Mouse (Mus musculus) forebrain, postnatal 0 days (tissue): Measurements from ENCODE around the gene Nos1ap. TPM values are rescaled to one million over a fixed set of nuclear protein-coding genes. Genes with fewer than 3 reads are reported as not detected.

Source experiments
- ATAC-seq: fragments of 200-750 bp; cut with Nextera tagmentation; 2 replicates; pipeline ENCODE4 v1.8.0; 2017; ENCODE audit warnings: mild to moderate bottlenecking, moderate library complexity
- DNase-seq: peaks from one replicate; pipeline ENCODE4 v3.0.0-alpha.2; 2015
- H3K27ac ChIP-seq: fragments of 300-500 bp; sonication (generic); 2 replicates; pipeline ENCODE4 v1.5.1; 2014; ENCODE audit warnings: low read depth, mild to moderate bottlenecking, antibody characterized with exemption, low read length, moderate library complexity, mixed read lengths
- H3K27me3 ChIP-seq: fragments of 300-500 bp; sonication (generic); 2 replicates; pipeline ENCODE4 v1.6.1; 2014; ENCODE audit warnings: mild to moderate bottlenecking, low read length, mixed read lengths; ENCODE audit not compliant: insufficient read depth
- H3K36me3 ChIP-seq: fragments of 300-500 bp; sonication (generic); 2 replicates; pipeline ENCODE4 v1.6.1; 2014; ENCODE audit warnings: mild to moderate bottlenecking, moderate library complexity; ENCODE audit not compliant: insufficient read depth
- H3K4me1 ChIP-seq: fragments of 300-500 bp; sonication (generic); 2 replicates; pipeline ENCODE4 v1.6.1; 2014; ENCODE audit warnings: antibody characterized with exemption; ENCODE audit not compliant: insufficient read depth
- H3K4me2 ChIP-seq: fragments of 300-500 bp; sonication (generic); 2 replicates; pipeline ENCODE4 v1.6.1; 2014; ENCODE audit warnings: low read depth, mild to moderate bottlenecking, moderate library complexity
- H3K4me3 ChIP-seq: fragments of 300-500 bp; sonication (generic); 2 replicates; pipeline ENCODE4 v1.5.1; 2014; ENCODE audit warnings: low read depth, low read length, mixed read lengths
- H3K9ac ChIP-seq: fragments of 300-500 bp; sonication (generic); 2 replicates; pipeline ENCODE4 v1.6.1; 2014; ENCODE audit warnings: mild to moderate bottlenecking
- H3K9me3 ChIP-seq: fragments of 300-500 bp; sonication (generic); 2 replicates; pipeline ENCODE4 v1.6.1; 2016; ENCODE audit warnings: low read length
- CTCF ChIP-seq: sonication (generic); IDR thresholded peaks from 2 replicates; pipeline ENCODE4 v1.5.1; 2016; ENCODE audit warnings: antibody characterized with exemption, control low read depth, low read depth
- WGBS: fragments of 180-500 bp; shearing (Covaris S2); extraction: QIAGEN DNeasy Blood & Tissue Kit; methylation state at CpG from one replicate; pipeline ENCODE4 v1.1.7; 2014; 5-methylcytosine and 5-hydroxymethylcytosine counted together
- polyA plus RNA-seq: library from polyadenylated mRNA; unstranded; fragments of >200 nt; fragmentation: Nextera tagmentation; extraction: Ambion mirVana; gene quantifications from 2 replicates; pipeline ENCODE4 v1.2.1, GENCODE M21; 2015
- total RNA-seq: library from RNA; depleted of rRNA; stranded (reverse); fragments of >200 nt; gene quantifications from 2 replicates; pipeline ENCODE4 v1.2.3, GENCODE M21; 2014

The Nos1ap gene
- total and polyA plus RNA-seq, 2 experiments from 2014 or later = 12.4 to 14.8 TPM

- H3K27me3 ChIP-seq = no peaks in the 10 kb centered on the region
- H3K9me3 ChIP-seq = no peaks in the 10 kb centered on the region
- ATAC-seq (no peak), DNase-seq (no peak)
- no peak overlapping the region for H3K4me2 ChIP-seq
- H3K27ac ChIP-seq = no peak overlapping the region
- no peak overlapping the region for H3K9ac ChIP-seq
- no peak overlapping the region for H3K4me3 ChIP-seq
- H3K36me3 ChIP-seq = no peaks in the 10 kb centered on the region
- no peaks in the 10 kb centered on the region for H3K4me1 ChIP-seq
- TF ChIP-seq CTCF = no peak
- 89% methylated on average over 8 of the region's 8 CpGs for WGBS
These were observed 93.4 kb downstream of the Nos1ap start for GRCm38 (mm10) chr1:170496221-170496620.

DNA sequence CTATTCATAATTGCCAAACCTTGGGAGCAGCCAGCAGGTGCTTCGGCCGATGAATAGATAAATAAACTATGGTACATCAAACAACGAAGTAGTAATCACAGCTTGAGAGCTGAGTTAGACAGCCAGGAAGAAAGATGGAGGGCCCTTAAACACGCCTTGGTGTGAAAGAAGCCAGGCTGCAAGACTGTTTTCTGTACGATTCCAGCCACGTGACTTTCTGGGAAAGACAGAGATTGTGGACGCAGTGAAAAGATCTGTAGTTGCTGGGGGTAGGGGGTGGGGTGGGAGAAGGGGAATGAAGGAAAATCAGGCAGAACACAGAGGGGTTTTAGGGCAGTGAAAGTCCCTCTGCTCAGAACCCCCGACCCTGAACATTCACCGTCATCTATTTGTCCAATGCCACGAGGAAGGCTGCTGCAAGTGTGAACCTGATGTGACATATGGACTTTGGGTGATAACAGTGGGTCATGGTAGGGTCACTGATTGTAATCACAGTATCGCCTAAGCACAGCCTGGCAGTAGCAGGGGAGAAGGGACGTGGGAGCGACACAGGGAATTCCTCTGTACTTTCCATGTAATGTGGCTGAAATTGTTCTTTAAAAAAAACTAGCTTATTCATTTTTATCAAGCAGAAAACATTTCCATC, 94.0 kb downstream of the Nos1ap start:
- Histone ChIP-seq H3K4me2 (no peak overlapping the region), H3K27me3 (no peaks in the 10 kb centered on the region), H3K4me3 (no peak overlapping the region), H3K9ac (no peak overlapping the region), H3K9me3 (no peaks in the 10 kb centered on the region), H3K4me1 (no peaks in the 10 kb centered on the region), H3K36me3 (no peaks in the 10 kb centered on the region), H3K27ac (no peak overlapping the region)
- WGBS = 70% methylated on average over 13 of the region's 13 CpGs
- ATAC-seq (no peak), DNase-seq (no peak)
- TF ChIP-seq CTCF = no peak

GRCm38 (mm10) chr1:170492527-170492926, 97.1 kb downstream of the Nos1ap start:
- Histone ChIP-seq H3K9ac (no peak overlapping the region), H3K27ac (no peak overlapping the region), H3K4me1 (peaks cover 4% of the 10 kb centered on the region; the same call in 1 of the 2 replicates), H3K27me3 (no peaks in the 10 kb centered on the region), H3K36me3 (no peaks in the 10 kb centered on the region), H3K4me3 (no peak overlapping the region), H3K4me2 (no peak overlapping the region), H3K9me3 (no peaks in the 10 kb centered on the region)
- no peak for TF ChIP-seq CTCF
- ATAC-seq = peak; percentile 60; the same call in 1 of the 2 replicates
- DNase-seq = no peak
- WGBS = 35% methylated on average over 2 of the region's 2 CpGs

DNA sequence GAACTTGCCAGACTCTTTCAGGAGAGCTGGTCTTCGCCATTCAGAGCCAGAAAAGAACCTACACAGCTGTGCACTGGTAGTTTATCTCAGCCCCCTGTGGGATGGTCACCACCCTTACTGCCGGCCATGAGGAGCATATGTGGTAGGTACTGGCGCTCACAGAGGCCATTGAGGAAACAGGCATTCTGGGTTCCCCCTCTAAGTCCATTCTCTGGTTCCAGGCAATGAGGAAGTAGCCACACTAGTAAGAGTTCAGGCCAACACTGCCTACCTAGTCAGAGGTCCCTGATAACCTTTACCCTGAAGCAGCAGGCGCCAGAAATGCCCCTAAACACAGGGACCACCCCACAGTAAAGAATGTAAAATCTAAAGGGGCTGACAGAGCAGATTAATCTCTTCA, 97.6 kb downstream of the Nos1ap start:
- Histone ChIP-seq H3K9ac (no peak overlapping the region), H3K9me3 (no peaks in the 10 kb centered on the region), H3K4me2 (no peak overlapping the region), H3K27ac (no peak overlapping the region), H3K4me1 (peaks cover 4% of the 10 kb centered on the region; the same call in 1 of the 2 replicates), H3K4me3 (no peak overlapping the region), H3K27me3 (no peaks in the 10 kb centered on the region), H3K36me3 (no peaks in the 10 kb centered on the region)
- WGBS = 75% methylated on average over 4 of the region's 4 CpGs
- ATAC-seq (no peak), DNase-seq (no peak)
- TF ChIP-seq CTCF = no peak

GRCm38 (mm10) chr1:170489936-170490335, 99.7 kb downstream of the Nos1ap start:
- 0 out of 2 replicates have a peak overlapping the region, but pooled peaks have one; percentile 21 for H3K27ac ChIP-seq
- TF ChIP-seq CTCF = no peak
- DNase-seq (no peak), ATAC-seq (peak; percentile 52)
- H3K27me3 ChIP-seq = no peaks in the 10 kb centered on the region
- H3K36me3 ChIP-seq = no peaks in the 10 kb centered on the region
- H3K4me2 ChIP-seq = no peak overlapping the region
- H3K4me3 ChIP-seq = no peak overlapping the region
- no peak overlapping the region for H3K9ac ChIP-seq
- WGBS = 57% methylated on average over 7 of the region's 7 CpGs
- no peaks in the 10 kb centered on the region for H3K9me3 ChIP-seq
- H3K4me1 ChIP-seq = peaks cover 4% of the 10 kb centered on the region; the same call in 1 of the 2 replicates

DNA sequence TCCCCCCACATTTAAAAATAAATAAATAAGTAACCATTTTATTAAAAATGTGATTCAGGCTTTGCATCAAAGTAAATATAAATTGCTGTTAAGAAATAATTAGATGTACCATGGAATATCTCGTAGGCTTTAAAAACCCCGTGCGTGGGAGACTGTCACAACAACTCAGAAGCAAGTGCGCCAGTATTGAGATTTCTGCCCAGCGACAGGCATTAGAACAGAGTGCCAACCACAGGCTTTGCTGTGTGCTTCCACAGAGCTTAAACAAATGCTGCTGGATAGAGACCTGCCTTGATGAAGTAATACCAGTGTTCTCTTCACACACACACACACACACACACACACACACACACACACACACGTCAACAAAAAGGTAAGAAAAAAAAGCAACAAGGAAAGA, 100.2 kb downstream of the Nos1ap start:
- peak; percentile 39 for DNase-seq
- TF ChIP-seq CTCF = no peak
- 0 out of 2 replicates have a peak overlapping the region, but pooled peaks have one; percentile 21 for H3K27ac ChIP-seq

DNA sequence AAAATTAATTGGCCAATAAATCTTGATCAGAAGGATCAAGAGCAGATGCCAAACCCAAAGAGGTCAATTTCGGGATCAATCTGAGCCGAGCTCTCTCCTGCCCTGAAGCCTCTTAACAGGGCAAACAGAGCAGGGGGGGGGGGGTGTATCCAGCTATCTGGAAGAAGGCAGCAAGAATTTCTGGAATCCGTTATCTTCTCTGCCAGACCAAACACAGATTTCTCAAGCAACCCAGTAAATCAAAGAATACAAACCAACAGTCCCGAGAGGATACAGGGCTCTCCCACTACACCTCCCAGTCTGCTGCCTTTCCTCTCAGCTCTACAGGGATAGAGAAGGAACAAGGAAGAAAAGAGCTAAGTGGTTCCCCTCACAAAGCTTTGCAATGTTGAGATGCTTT, 104.5 kb downstream of the Nos1ap start:
- TF ChIP-seq CTCF = no peak
- H3K36me3 ChIP-seq = no peaks in the 10 kb centered on the region
- no peak for ATAC-seq
- no peak overlapping the region for H3K27ac ChIP-seq
- H3K9me3 ChIP-seq = no peaks in the 10 kb centered on the region
- H3K4me1 ChIP-seq = 0 out of 2 replicates have a peak, but pooled peaks cover under 1% of the 10 kb centered on the region
- H3K9ac ChIP-seq = no peak overlapping the region
- H3K27me3 ChIP-seq = no peaks in the 10 kb centered on the region
- no peak overlapping the region for H3K4me3 ChIP-seq
- H3K4me2 ChIP-seq = no peak overlapping the region
- DNase-seq = no peak
- 52% methylated on average over 4 of the region's 4 CpGs for WGBS

More for the DNA sequence above, 100.2 kb downstream of the Nos1ap start:
- H3K4me2 ChIP-seq = no peak overlapping the region
- H3K36me3 ChIP-seq = no peaks in the 10 kb centered on the region
- H3K4me3 ChIP-seq = no peak overlapping the region
- H3K27me3 ChIP-seq = no peaks in the 10 kb centered on the region
- H3K9me3 ChIP-seq = no peaks in the 10 kb centered on the region
- H3K4me1 ChIP-seq = peaks cover 4% of the 10 kb centered on the region; the same call in 1 of the 2 replicates
- H3K9ac ChIP-seq = no peak overlapping the region
- ATAC-seq = peak; percentile 68
- WGBS = 36% methylated on average over 6 of the region's 6 CpGs
